25 mouse cellular contexts compared by ENCODE assay signal in the genomic region with DNA sequence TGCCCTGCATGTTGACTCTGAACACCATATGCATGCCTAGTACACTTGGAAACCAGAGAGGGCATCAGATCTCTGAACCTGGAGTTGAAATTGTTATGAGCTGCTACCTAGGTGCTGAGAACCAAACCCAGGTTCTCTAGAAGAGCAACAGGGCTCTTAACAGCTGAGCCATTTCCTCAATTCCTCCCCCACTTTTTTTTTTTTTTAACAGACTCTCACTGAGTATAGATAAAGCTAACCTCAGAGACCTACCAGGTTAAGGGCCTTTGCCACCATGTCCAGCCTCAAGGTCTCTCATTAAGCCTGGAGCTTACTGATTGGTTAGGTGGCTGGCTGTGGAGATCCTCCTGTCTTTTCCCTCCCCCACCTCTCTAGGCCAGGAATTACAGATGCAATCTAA.
"Had no signal": no experiment of that assay in that cellular context is flagged by ENCODE, and none has a peak within 500 bp of the region (broad histone marks: within the 10 kb centered on the region; RNA-seq: fewer than 3 reads in every experiment).

No protein-coding gene starts in this region.

- H3K4me3 ChIP-seq: embryonic facial prominence, embryonic 10.5 days; embryonic facial prominence, embryonic 12.5 days; embryonic facial prominence, embryonic 13.5 days; embryonic facial prominence, embryonic 15.5 days; erythroblast, embryonic 14.5 days; forebrain, embryonic 10.5 days; forebrain, embryonic 12.5 days; forebrain, embryonic 13.5 days; forebrain, embryonic 15.5 days; gastrocnemius, adult 2 months; heart, adult 2 months had no signal

- H3K4me1 ChIP-seq: embryonic facial prominence, embryonic 12.5 days had no signal

- H3K9me3 ChIP-seq: embryonic facial prominence, embryonic 10.5 days; embryonic facial prominence, embryonic 12.5 days; embryonic facial prominence, embryonic 13.5 days; embryonic facial prominence, embryonic 15.5 days; forebrain, embryonic 10.5 days; forebrain, embryonic 12.5 days; forebrain, embryonic 13.5 days; forebrain, embryonic 15.5 days had no signal

- H3K36me3 ChIP-seq: embryonic facial prominence, embryonic 10.5 days; embryonic facial prominence, embryonic 12.5 days; embryonic facial prominence, embryonic 13.5 days; embryonic facial prominence, embryonic 15.5 days; forebrain, embryonic 10.5 days; forebrain, embryonic 12.5 days; forebrain, embryonic 15.5 days had no signal

- H3K27me3 ChIP-seq: embryonic facial prominence, embryonic 12.5 days; embryonic facial prominence, embryonic 13.5 days; embryonic facial prominence, embryonic 15.5 days; forebrain, embryonic 12.5 days; forebrain, embryonic 15.5 days had no signal

- H3K27ac ChIP-seq: embryonic facial prominence, embryonic 10.5 days; embryonic facial prominence, embryonic 12.5 days; embryonic facial prominence, embryonic 13.5 days; embryonic facial prominence, embryonic 15.5 days; forebrain, embryonic 10.5 days; forebrain, embryonic 12.5 days; forebrain, embryonic 13.5 days; gastrocnemius, adult 2 months; heart, adult 2 months had no signal

- DNase-seq: cerebellum, adult 9-10 months; cerebellum, adult 9-11 months; cerebellum, postnatal 10 days; cerebellum, postnatal 14 days; cerebellum, postnatal 25 days; cerebellum, postnatal 36 days; embryo, embryonic 11 days; forebrain, postnatal 0 days; gastrocnemius, adult 2 months; gastrocnemius, postnatal 10 days; gastrocnemius, postnatal 14 days; gastrocnemius, postnatal 25 days; gastrocnemius, postnatal 36 days; heart, adult 11 months; heart, adult 18-20 months; heart, adult 2 months had no signal

- H3K9ac ChIP-seq: embryonic facial prominence, embryonic 12.5 days; embryonic facial prominence, embryonic 13.5 days; embryonic facial prominence, embryonic 15.5 days; forebrain, embryonic 12.5 days; forebrain, embryonic 13.5 days; forebrain, embryonic 15.5 days; forebrain, postnatal 0 days had no signal
